Mouse (Mus musculus): ENCODE measurements around the gene Cdkn2d. TPM values are rescaled to one million over a fixed set of nuclear protein-coding genes. Genes with fewer than 3 reads are reported as not detected.
"Not testable (repeated sequence)": the region's sequence is repeated elsewhere in the genome, so short reads cannot be mapped to it uniquely, and the experiment has no call there.

Cdkn2d gene
- polyA plus RNA-seq, 1 experiment from 2014 or later: 57.8 TPM

DNA sequence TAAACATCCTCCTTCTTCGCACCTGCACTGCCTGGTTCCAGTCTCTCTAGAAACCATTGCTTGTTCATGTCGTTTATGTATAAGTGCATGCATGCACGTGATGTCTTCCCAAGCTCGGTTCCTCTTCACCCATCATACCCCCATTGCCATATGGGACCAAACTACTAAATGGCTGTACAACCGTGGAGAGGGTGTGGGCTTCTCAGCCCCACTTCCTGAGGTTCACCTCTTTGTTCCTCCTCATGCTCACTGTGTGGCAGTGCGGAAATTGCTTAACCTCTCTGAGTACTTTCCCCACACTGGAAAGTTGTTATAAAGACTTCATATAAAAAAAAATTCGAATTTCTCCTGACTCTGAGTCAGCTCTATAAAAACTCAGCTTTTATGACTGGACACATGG lies 25.5 kb upstream of the Cdkn2d start:
- Histone ChIP-seq H3K4me3 (replicated peaks) (no peak overlapping the region), H3K9ac (no peak overlapping the region), H3K9me3 (replicated peaks) (no peaks in the 10 kb centered on the region), H3K4me2 (replicated peaks) (no peak overlapping the region), H3K27ac (replicated peaks) (no peak overlapping the region), H3K4me1 (peaks cover 13% of the 10 kb centered on the region), H3K36me3 (no peaks in the 10 kb centered on the region), H3K27me3 (peaks cover 8% of the 10 kb centered on the region)
- ATAC-seq (ENCODE audit: insufficient number of reproducible peaks, low FRiP score, low TSS enrichment, low read depth): no peak
- WGBS: 70% methylated on average over 7 of the region's 7 CpGs

- ATAC-seq (ENCODE audit: insufficient number of reproducible peaks, low FRiP score, low TSS enrichment, low read depth): no peak
- Histone ChIP-seq H3K9me3 (replicated peaks) (no peaks in the 10 kb centered on the region), H3K27me3 (peaks cover 15% of the 10 kb centered on the region), H3K4me1 (0 out of 2 replicates have a peak, but pooled peaks cover 5% of the 10 kb centered on the region), H3K4me2 (replicated peaks) (no peak overlapping the region), H3K27ac (replicated peaks) (0 out of 2 replicates have a peak overlapping the region, but pooled peaks have one; percentile 34), H3K9ac (no peak overlapping the region), H3K4me3 (replicated peaks) (no peak overlapping the region), H3K36me3 (no peaks in the 10 kb centered on the region)
- 53% methylated on average over 5 of the region's 5 CpGs for WGBS
Observed at GRCm38 (mm10) chr9:21315421-21315820, 24.2 kb upstream of the Cdkn2d start.

DNA sequence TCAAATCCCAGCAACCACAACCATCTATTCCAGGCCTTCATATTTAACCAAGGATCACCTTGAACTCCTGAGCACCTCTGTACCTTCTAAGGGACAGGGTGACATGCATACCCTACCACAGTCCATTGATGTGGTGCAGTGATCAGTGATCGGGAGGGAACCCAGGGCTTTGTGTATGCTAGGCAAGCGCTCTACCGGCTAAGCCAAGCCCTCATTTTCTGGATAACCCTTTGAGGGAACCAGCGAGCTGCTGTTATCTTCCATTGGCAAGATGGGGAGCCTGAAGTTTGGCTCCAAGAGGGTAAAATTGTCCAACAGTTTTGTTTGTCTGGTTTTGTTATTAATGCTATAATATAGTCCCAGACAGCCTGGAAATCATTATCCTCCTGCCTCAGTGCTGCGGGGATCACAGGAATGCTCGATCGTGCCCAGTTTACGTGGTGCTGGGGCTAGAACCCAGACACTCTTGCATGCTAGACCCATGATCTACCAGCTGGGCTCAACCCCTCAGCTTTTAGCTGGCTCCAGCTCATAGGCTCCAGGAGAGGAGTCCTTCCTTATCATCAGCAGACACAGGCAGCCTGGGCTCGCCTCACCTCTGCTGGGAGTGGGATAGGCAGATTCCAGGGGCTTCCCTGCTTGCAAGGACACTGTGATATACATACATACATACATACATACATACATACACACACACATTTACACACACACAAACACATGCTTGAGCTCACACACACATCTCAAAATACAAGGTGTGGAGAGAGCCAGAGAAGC lies 23.3 kb upstream of the Cdkn2d start:
- Histone ChIP-seq H3K27ac (replicated peaks) (peak overlapping the region; percentile 34; the same call in 1 of the 2 replicates), H3K9ac (no peak overlapping the region)

DNA sequence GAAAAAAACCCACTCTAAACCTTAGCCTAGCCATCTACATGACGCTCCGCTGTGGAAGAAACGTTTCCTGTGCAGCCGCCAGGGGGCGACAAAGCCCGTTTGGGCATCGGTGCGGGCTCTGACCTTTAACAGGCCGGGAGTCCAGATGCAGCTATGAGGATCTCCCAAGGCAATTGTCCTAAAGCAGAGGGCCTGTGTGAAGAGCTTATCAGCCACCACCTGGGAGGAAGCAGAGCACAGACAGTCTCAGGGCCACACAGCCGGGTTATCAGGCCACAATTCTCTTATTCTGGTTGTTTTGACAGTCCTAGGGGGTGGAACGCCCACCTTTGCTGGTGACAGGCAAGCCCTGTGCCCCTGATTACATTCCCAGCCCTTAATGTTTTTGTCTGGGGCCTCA lies 22.2 kb upstream of the Cdkn2d start:
- 0 out of 2 replicates have a peak, but pooled peaks cover 2% of the 10 kb centered on the region for H3K4me1 ChIP-seq
- no peaks in the 10 kb centered on the region for H3K36me3 ChIP-seq
- H3K9ac ChIP-seq: no peak overlapping the region
- H3K4me3 ChIP-seq (replicated peaks): no peak overlapping the region
- no peak for ATAC-seq (ENCODE audit: insufficient number of reproducible peaks, low FRiP score, low TSS enrichment, low read depth)
- H3K9me3 ChIP-seq (replicated peaks): no peaks in the 10 kb centered on the region
- H3K27me3 ChIP-seq: peaks cover 15% of the 10 kb centered on the region
- H3K4me2 ChIP-seq (replicated peaks): no peak overlapping the region
- no peak overlapping the region for H3K27ac ChIP-seq (replicated peaks)
- 8% methylated on average over 11 of the region's 11 CpGs for WGBS

More for the DNA sequence above, 23.3 kb upstream of the Cdkn2d start:
- Histone ChIP-seq H3K27me3 (peaks cover 15% of the 10 kb centered on the region), H3K36me3 (no peaks in the 10 kb centered on the region), H3K4me2 (replicated peaks) (no peak overlapping the region), H3K4me1 (0 out of 2 replicates have a peak, but pooled peaks cover 2% of the 10 kb centered on the region), H3K9me3 (replicated peaks) (no peaks in the 10 kb centered on the region), H3K4me3 (replicated peaks) (no peak overlapping the region)
- no peak for ATAC-seq (ENCODE audit: insufficient number of reproducible peaks, low FRiP score, low TSS enrichment, low read depth)
- WGBS: 72% methylated on average over 9 of the region's 9 CpGs

- no peak for ATAC-seq (ENCODE audit: insufficient number of reproducible peaks, low FRiP score, low TSS enrichment, low read depth)
- peak within 1 kb of the TSS; percentile 37 for H3K9ac ChIP-seq
Observed at GRCm38 (mm10) chr9:21312134-21312533, 20.9 kb upstream of the Cdkn2d start, which contains the start of gene Ap1m2. TSS of gene Ap1m2 (minus strand) at chr9:21312337.

DNA sequence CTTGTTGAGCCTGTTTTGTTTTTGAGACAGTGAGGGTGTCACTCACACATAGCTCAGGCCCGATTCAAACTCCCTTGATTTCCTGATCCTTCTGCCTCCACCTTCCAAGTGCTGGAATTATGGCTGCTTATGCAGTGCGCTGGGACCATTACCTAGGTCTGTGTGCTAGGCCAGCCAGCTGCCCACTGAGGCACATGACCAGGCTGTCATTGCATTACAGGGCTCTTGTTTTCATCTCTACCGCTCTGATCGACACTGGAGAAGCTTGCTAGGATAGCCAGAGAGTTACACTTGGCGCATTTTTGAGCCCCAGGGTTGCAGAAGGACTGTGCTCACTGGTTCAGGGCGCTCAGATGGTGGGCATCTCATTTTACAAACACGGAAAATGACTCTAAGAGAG lies 20.5 kb upstream of the Cdkn2d start:
- Histone ChIP-seq H3K9ac (peak overlapping the region; percentile 37), H3K27ac (replicated peaks) (peak overlapping the region; percentile 65; the same call in 1 of the 2 replicates)
- WGBS: 19% methylated on average over 7 of the region's 7 CpGs

More at GRCm38 (mm10) chr9:21312134-21312533, 20.9 kb upstream of the Cdkn2d start, which contains the start of gene Ap1m2:
- H3K9me3 ChIP-seq (replicated peaks): no peaks in the 10 kb centered on the region
- H3K27me3 ChIP-seq: peaks cover 15% of the 10 kb centered on the region
- H3K4me1 ChIP-seq: 0 out of 2 replicates have a peak, but pooled peaks cover 2% of the 10 kb centered on the region
- H3K4me2 ChIP-seq (replicated peaks): peak within 1 kb of the TSS; percentile 36
- H3K36me3 ChIP-seq: no peaks in the 10 kb centered on the region
- H3K27ac ChIP-seq (replicated peaks): peak within 1 kb of the TSS; percentile 65; the same call in 1 of the 2 replicates
- H3K4me3 ChIP-seq (replicated peaks): peak within 1 kb of the TSS; percentile 47
- 8% methylated on average over 35 of the region's 35 CpGs for WGBS

DNA sequence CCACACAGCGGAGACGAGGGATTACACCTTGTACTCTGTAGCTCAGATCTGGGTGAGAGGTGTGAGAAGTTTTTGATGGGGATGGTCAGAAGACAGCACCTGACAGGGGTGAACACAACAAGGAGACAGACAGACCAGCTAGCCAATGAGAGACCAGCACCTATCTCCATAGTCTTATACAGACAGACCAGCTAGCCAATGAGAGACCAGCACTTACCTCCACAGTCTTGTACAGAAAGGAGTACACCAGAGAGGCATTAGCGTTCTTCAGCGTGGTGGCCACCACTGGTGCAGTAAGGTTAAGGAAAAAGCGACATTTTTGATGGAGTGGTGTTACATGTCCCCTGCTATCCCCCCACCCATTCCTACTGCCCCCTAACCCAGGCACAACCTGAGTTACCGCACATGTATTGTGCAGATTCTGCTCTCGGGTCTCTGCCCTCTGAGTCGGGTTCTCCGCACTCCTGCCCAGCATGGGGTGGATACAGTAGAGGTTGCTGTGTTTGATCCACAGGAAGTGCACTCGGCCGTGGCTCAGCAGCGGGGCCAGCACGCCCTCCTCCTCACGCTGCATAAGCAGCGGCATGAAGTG lies 18.0 kb upstream of the Cdkn2d start:
- 0 out of 2 replicates have a peak, but pooled peaks cover 2% of the 10 kb centered on the region for H3K4me1 ChIP-seq
- no peaks in the 10 kb centered on the region for H3K36me3 ChIP-seq
- ATAC-seq (ENCODE audit: insufficient number of reproducible peaks, low FRiP score, low TSS enrichment, low read depth): no peak
- no peaks in the 10 kb centered on the region for H3K9me3 ChIP-seq (replicated peaks)
- no peak overlapping the region for H3K4me3 ChIP-seq (replicated peaks)
- H3K9ac ChIP-seq: no peak overlapping the region
- H3K4me2 ChIP-seq (replicated peaks): no peak overlapping the region
- WGBS: 67% methylated on average over 15 of the region's 15 CpGs
- peaks cover 15% of the 10 kb centered on the region for H3K27me3 ChIP-seq
- H3K27ac ChIP-seq (replicated peaks): no peak overlapping the region

More for the DNA sequence above, 20.5 kb upstream of the Cdkn2d start:
- Histone ChIP-seq H3K4me2 (replicated peaks) (peak overlapping the region; percentile 36), H3K4me3 (replicated peaks) (peak overlapping the region; percentile 47), H3K27me3 (peaks cover 15% of the 10 kb centered on the region), H3K36me3 (no peaks in the 10 kb centered on the region), H3K4me1 (0 out of 2 replicates have a peak, but pooled peaks cover 2% of the 10 kb centered on the region), H3K9me3 (replicated peaks) (no peaks in the 10 kb centered on the region)
- no peak for ATAC-seq (ENCODE audit: insufficient number of reproducible peaks, low FRiP score, low TSS enrichment, low read depth)

GRCm38 (mm10) chr9:21305065-21305464 lies 13.9 kb upstream of the Cdkn2d start:
- H3K9me3 ChIP-seq (replicated peaks): no peaks in the 10 kb centered on the region
- no peaks in the 10 kb centered on the region for H3K4me1 ChIP-seq
- H3K4me2 ChIP-seq (replicated peaks): no peak overlapping the region
- no peak overlapping the region for H3K4me3 ChIP-seq (replicated peaks)
- 86% methylated on average over 7 of the region's 7 CpGs for WGBS
- no peak for ATAC-seq (ENCODE audit: insufficient number of reproducible peaks, low FRiP score, low TSS enrichment, low read depth)
- H3K36me3 ChIP-seq: 0 out of 2 replicates have a peak, but pooled peaks cover 2% of the 10 kb centered on the region
- H3K27me3 ChIP-seq: no peaks in the 10 kb centered on the region
- H3K27ac ChIP-seq (replicated peaks): no peak overlapping the region
- no peak overlapping the region for H3K9ac ChIP-seq

- H3K27me3 ChIP-seq: no peaks in the 10 kb centered on the region
- no peak overlapping the region for H3K4me3 ChIP-seq (replicated peaks)
- H3K9me3 ChIP-seq (replicated peaks): no peaks in the 10 kb centered on the region
- H3K4me2 ChIP-seq (replicated peaks): no peak overlapping the region
- no peak for ATAC-seq (ENCODE audit: insufficient number of reproducible peaks, low FRiP score, low TSS enrichment, low read depth)
- WGBS: 78% methylated on average over 10 of the region's 10 CpGs
- H3K36me3 ChIP-seq: 0 out of 2 replicates have a peak, but pooled peaks cover 2% of the 10 kb centered on the region
- no peak overlapping the region for H3K27ac ChIP-seq (replicated peaks)
- H3K9ac ChIP-seq: no peak overlapping the region
- no peaks in the 10 kb centered on the region for H3K4me1 ChIP-seq
Observed at GRCm38 (mm10) chr9:21299014-21299413, 7.8 kb upstream of the Cdkn2d start.

DNA sequence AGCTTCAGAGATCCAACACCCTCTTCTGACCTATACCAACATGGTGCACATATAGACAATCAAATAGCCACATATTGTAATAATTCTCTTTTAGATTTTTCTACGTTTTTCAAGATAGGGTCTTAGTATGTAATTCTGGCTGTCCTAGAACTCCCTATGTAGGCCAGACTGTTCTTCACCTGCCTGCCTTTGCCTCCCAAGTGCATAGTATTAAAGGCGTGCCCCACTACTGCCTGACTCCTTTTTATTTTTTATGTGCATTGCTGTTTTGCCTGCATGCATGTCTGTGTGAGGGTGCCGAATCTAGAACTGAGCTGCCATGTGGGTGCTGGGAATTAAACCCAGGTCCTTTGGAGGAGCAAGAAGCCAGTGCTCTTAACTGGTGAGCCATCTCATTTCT lies 1.1 kb upstream of the Cdkn2d start:
- Histone ChIP-seq H3K9ac (no peak overlapping the region), H3K36me3 (peaks cover 2% of the 10 kb centered on the region; the same call in 1 of the 2 replicates), H3K4me3 (replicated peaks) (no peak overlapping the region), H3K4me2 (replicated peaks) (peak overlapping the region; percentile 76; the same call in 1 of the 2 replicates), H3K9me3 (replicated peaks) (no peaks in the 10 kb centered on the region), H3K27ac (replicated peaks) (no peak overlapping the region), H3K27me3 (no peaks in the 10 kb centered on the region), H3K4me1 (peaks cover 23% of the 10 kb centered on the region)
- ATAC-seq (ENCODE audit: insufficient number of reproducible peaks, low FRiP score, low TSS enrichment, low read depth): no peak
- WGBS: 82% methylated on average over 3 of the region's 3 CpGs

DNA sequence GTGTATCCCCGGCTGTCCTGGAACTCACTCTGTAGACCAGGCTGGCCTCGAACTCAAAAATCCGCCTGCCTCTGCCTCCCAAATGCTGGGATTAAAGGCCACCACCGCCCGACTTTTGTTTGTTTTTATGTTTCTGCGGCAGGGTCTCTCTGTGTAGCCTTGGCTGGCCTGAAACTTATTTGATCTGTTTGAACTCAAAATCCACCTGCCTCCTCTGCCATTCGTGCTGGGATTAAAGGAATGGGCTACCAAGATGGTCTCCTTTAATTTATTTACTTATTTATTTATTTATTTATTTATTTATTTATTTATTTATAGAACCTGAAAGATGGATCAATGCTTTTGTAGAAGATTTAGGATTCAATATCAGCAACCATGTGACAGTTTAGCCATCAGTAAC lies 661 bp upstream of the Cdkn2d start:
- H3K9ac ChIP-seq; H3K9me3 ChIP-seq (replicated peaks); H3K36me3 ChIP-seq; H3K27me3 ChIP-seq; ATAC-seq (ENCODE audit: insufficient number of reproducible peaks, low FRiP score, low TSS enrichment, low read depth): not testable (repeated sequence)
- peak overlapping the region; percentile 80 for H3K4me3 ChIP-seq (replicated peaks)
- 11% methylated on average over 7 of the region's 7 CpGs for WGBS
- peaks cover 27% of the 10 kb centered on the region for H3K4me1 ChIP-seq
- H3K27ac ChIP-seq (replicated peaks): peak overlapping the region; percentile 84
- H3K4me2 ChIP-seq (replicated peaks): peak overlapping the region; percentile 76
